Mouse (Mus musculus): ENCODE data around the gene Khsrp. TPM values are rescaled to one million over a fixed set of nuclear protein-coding genes. Genes with fewer than 3 reads are reported as not detected.
"Not testable (repeated sequence)": the region's sequence is repeated elsewhere in the genome, so short reads cannot be mapped to it uniquely, and the experiment has no call there.

Gene Khsrp
- 10 to 100 TPM; 45.9 to 47.7 TPM for total RNA-seq (2021)

DNA sequence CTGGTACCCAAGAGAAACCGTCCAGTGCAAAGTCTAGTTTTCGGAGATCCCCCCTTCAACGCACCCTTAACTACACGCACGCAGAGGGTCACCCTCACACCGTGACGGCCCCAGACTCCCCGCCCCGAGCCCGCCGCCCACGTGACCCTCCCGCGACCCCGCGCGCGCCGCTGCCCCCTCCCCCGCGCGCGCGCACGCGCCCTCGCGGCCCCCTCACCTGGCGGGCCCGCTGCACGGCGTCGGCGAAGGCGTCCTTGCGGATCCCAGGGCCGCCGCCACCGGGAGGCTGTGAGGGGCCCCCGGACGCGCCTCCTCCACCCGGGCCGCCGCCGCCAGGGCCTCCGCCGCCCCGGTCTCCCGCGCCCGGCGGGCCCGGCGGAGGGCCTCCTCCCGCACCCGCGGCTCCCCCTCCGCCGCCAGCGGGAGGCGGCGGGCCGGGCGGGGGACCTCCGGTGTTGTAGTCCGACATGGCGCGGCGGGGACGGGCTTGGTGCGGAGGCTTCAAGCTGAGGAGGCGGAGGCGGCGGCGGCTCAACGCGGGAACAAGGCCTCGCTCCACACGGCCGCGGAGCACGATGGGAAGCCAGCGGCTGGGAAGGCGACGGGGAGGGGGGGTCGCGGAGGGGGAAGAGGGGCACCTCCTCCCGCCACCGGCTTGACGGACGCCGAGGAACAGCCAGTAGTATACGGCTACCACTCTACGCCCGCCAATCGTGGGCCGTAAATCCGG, at the start of gene Khsrp:
Gene Khsrp, minus strand, starts transcription at position 592 of the 730 bp plus-strand sequence.
- DNase-seq, result peak in 1 of 2 experiments; percentile 16
- intact Hi-C loops (cut with DNase I), result loop anchor here (1.0 kb wide), 2 partner anchors 18 to 41 kb away; partner anchors contain the start of gene Clpp

DNA sequence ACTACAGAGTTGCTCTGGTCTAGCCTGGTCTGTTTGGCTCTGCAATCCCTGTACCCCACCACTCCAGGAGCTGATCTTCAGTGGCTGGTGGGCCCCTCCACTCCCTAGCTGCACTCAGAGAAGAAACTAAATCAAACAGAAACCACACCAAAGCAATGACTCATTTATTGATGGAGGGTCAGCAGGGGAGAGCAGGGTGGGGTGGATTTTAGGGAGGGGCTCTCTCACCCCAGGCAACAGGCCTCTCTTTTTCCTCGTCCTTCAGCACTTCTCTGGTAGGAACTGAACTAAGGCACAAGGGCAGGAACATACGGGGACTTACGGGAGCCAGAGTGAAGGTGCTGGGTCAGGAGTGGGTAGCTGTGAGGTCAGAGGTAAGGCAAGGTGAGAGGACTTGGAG, 48.6 kb upstream of the Khsrp start:
- no peak for DNase-seq
- intact Hi-C loops (cut with DNase I), result no loop called here

DNA sequence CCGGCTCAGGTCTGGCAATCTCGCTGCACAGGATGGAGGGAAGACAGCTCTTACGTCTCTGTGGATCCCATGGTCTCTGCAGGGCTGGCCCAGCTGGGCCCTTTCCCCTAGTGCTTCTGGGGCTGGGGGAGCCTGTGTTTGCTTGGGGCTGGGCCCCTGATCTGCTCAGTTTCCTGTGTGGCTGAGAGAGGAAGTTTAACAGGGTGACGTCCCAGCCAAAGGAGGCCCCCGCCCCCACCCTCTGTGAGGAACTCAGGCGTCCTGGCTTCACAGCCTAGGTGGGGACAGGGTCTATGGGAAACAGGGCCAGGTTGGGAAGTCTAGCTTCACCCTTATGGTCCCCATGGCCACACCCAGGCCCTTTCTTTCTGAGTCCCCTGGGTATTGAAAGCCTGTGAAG, 47.0 kb upstream of the Khsrp start, which contains the start of gene Dennd1c:
Gene Dennd1c, minus strand, starts transcription at position 179 of the 400 bp plus-strand sequence.
- intact Hi-C loops (cut with DNase I), result no loop called here
- DNase-seq, result peak in 1 of 2 experiments; percentile 30

DNA sequence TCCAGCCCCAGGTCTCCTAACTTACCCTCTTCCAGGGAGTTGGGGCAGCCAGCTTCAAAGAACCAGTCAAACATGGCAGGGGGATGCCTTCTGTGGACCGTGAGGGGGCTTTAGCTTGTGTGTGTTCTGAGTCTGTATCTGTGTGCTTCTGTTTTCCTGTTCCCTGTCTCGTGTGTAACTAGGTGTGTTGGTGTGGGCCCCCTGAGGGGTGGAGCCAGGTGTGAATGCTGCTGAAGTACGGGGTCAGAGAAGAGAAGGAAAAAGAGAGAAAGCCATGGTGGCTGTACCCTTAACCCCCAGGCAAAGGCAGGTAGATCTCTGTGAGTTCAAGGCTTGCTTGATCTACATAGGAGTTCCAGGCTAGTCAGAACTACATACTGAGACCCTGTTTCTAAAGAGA, 45.6 kb upstream of the Khsrp start:
- intact Hi-C loops (cut with DNase I), result no loop called here
- DNase-seq, result no peak

DNA sequence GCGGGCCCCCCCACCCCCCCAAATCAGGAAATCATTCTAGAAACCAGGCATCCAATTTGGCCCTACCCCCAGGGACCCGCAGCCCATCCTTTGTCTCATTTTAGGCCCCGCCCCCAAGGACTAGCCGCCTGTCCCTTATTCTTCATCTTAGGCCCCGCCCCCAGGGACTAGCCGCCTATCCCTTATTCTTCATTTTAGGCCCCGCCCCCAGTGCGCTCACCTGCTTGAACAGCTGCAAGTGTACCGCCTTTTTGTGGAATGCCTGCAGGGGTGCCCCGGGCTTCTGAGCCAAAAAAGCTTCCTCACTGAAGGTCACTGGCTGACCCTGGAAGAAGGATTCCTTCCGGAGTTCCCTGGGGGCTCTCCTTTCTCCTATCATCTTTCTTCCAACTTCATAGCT, 39.4 kb upstream of the Khsrp start:
- intact Hi-C loops (cut with DNase I), result no loop called here
- DNase-seq, result no peak

DNA sequence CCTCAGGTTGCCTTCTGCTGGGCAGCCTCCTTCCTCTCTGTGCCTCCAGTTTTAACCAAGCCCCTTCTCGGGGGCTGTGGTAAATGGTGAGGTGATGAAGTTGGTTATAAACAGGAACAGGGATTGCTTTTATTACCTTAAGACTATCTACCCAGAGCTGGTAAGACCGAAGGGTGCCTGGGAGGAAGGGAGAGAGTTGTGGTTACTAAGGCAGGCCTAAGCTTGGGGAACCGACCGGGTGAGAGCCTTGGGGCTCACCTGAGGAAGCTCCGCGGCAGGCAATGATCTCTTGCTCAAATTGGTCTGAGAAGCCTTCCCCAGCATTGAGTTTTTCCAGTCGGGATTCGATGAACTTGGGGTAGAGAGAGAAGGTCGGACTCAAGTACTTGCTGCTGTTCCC, 39.0 kb upstream of the Khsrp start:
- intact Hi-C loops (cut with DNase I), result no loop called here
- no peak for DNase-seq

DNA sequence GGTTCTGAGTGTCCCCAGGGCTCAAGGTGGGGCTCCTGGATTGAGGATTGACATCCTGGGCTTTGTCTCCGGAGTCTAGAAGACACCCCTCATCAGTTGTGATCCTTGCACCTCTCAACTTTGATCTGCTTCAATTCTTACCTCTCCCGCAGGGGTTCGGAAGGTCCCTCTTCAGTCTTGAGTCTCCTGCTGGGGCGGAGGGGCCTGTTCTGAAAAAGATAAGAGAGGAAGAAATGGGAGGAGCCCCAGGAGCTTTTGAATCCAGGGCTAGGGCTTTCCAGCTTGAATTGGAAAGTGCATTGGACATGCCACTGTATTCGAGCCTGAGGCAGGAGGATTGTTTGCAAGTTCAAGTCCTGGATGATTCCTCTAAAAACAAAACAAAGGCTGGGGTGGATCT, 35.6 kb upstream of the Khsrp start:
- intact Hi-C loops (cut with DNase I), result loop anchor here (10.0 kb wide), 1 partner anchor 268 kb away; no protein-coding TSS in a partner anchor
- DNase-seq, result no peak

DNA sequence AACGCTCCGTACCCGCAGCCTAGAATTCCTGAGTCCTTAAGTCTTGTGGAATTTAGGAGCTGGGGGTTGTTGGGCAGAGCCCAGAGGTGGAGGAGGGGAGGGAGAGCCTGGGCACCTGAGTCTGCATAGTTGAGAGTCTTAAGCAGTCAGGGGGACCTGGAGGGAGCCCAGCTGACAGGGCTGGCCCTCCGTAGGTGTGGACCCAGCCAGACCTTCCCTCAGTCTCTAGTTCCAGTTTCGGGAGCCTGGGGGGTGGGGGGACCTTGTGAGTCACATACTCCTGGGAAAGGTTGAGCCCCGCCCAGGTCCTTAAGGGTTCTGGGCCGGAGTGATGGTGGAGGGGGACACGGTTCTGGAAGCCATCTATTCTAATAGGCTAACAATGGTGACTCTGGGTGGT, 31.7 kb upstream of the Khsrp start:
- DNase-seq, result no peak
- intact Hi-C loops (cut with DNase I), result loop anchor here (10.0 kb wide), 1 partner anchor 272 kb away; no protein-coding TSS in a partner anchor

DNA sequence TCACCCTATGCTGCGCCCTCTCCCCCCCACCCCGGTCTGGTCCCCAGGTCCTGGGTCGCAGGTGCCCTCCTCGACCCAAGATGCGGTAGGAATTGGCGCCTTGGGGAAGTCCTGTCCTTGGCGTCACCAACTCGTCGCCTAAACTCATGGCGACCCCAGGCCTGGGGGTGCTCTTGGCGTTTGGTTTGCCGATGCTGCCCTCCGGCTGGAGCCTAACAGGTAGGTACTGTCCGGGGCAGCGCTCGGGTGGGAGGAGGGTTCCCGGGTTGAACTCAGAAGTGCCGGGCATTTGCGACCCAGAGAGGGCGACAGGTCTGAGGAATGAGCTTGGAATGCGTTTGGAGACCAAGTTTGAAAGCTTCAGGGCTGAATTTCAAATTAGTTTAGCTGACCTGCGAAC, 31.2 kb upstream of the Khsrp start:
- intact Hi-C loops (cut with DNase I), result loop anchor here (10.0 kb wide), 1 partner anchor 272 kb away; no protein-coding TSS in a partner anchor
- no peak for DNase-seq

DNA sequence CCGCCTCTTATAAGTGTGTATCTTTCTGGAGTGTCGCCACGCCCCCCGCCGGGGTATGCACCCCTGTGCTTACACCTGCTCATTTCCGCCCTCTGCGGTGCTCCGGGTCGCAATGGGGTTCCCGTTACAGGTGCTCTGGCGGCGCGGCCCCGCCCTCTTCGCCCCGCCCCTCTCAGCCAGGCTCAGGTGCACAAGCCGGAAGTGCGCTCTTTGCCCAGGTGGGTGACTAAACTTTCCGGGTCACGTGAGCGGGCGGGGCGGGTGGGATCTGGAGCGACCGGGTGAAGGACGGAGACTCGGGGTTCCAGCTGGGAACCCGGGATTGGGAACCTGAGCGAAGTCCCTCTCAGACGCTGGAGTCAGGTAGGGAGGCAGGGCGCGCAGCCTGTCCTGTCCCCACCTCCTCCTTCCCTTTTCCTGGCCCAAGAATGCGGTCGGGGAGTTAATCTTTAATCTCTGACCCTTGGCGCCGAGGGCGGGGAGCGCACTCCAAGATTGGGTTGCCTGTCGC, 30.7 kb upstream of the Khsrp start:
- intact Hi-C loops (cut with DNase I), result loop anchor here (10.0 kb wide), 1 partner anchor 273 kb away; no protein-coding TSS in a partner anchor

DNA sequence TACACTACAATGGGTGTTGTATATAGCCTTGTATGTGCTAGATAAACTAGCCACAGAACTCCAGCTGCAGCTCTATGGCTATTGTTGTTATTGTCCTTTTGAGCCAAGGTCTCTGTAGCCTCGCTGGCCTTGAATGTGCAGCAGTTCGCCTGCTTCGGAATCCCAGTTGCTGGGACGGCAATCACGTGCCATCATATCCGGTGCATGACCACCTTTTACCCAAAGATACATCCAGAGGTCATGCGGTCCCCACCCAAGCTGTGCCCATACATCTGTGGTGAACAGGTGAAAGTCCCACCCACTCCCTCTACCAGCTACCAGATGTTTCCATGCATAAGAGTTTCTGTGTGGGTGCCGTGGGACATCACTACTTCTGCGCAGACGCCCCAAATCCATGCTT, 29.7 kb upstream of the Khsrp start:
- DNase-seq, result no peak
- intact Hi-C loops (cut with DNase I), result loop anchor here (2.0 to 10.0 kb wide), 2 partner anchors 106 to 274 kb away; no protein-coding TSS in a partner anchor

More for the DNA sequence above, 30.7 kb upstream of the Khsrp start:
- DNase-seq, result no peak

DNA sequence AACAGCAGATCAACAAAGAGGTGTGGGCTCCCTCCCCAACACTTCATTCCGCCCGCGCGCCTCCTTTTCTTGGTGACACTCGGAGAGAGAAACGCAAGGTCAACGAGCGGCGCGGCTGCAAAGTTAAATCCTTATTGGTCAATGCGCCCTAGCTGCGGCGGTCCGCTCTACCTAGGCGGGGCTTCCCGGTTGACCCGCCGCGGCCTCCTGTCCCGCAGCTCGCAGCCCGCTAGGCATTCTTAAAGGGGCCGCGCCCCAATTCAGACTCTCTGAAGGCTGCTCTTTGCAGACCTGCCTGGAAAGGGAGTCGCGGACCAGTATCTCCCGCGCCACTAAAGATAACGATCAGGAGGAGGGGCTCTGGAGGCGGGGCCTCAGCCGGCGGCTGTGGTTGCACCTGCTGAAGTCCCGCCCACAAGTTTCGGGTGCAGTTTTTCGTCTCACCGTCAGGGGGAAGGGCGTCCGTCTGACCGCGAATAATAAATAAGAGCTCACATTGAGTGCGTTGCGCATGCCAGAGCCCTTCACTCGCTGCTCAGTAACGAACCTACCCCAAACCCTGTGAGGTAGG, 29.0 kb upstream of the Khsrp start:
- intact Hi-C loops (cut with DNase I), result loop anchor here (1.0 to 10.0 kb wide), 3 partner anchors 36 to 274 kb away; no protein-coding TSS in a partner anchor
- peak; percentile 95 to 97 for DNase-seq

DNA sequence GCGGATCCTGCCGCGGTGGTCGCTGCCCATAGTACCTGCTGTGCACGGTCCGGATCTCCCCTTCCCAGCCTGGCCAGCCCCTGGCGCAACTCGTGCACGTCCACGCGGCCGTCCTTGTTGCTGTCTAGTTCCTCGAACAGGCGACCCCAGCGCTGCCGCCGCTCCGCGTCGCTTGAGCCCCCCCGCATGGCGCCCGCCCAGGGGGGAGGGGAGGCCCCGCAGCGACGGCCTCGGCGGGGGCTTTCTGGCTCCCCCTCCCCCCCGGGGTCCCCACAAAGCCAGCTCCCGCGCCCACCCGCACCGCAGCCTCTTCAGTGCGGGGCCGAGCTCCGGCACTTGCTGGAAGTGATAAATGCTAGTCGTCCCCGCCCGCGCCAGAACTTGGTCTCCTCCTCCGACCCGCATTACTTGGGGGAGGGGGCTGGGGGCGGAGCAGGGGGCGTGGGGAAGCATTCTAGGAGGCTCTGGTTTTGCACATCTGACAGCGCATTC, 28.2 kb upstream of the Khsrp start, which contains the start of gene Slc25a23:
Gene Slc25a23, minus strand, starts transcription at position 378 of the 492 bp plus-strand sequence.
- intact Hi-C loops (cut with DNase I), result loop anchor here (1.0 kb wide), 1 partner anchor 26 kb away; no protein-coding TSS in a partner anchor

DNA sequence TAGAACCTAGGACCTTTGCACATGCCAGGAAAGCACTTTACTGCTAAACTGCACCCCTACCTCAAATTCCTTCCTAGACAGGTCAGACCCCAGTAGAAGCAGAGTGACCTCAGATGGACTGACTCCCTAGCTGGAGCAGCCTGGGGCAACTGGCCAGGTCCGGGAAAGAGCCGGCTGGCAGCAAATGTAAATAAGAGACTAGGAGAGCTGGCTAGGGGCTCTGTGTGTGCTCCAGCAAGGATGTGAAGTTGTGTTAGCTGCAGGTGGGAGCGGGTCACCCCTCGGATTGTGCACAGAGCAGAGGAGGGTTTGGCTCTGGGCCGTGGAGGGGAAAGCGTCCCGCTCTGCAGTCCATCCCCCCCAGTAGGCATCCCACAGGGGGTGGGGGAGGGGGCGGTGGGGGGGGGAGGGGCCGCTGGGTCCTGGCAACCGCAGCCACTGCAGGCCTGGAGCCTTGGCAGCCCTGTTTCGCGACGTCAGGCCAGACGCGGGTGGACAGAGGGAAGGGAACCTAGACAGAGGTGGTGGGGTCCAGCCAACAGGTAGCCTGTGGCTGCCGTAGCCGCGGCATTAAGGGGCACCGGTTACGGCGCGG, 27.7 kb upstream of the Khsrp start, which contains the start of gene Crb3:
Gene Crb3, plus strand, starts transcription at position 215 of the 595 bp plus-strand sequence.
- intact Hi-C loops (cut with DNase I), result loop anchor here (1.0 kb wide), 1 partner anchor 26 kb away; no protein-coding TSS in a partner anchor
- DNase-seq, result peak; percentile 49 to 60

More for the DNA sequence above, 28.2 kb upstream of the Khsrp start, which contains the start of gene Slc25a23:
- DNase-seq, result peak; percentile 63 to 70

DNA sequence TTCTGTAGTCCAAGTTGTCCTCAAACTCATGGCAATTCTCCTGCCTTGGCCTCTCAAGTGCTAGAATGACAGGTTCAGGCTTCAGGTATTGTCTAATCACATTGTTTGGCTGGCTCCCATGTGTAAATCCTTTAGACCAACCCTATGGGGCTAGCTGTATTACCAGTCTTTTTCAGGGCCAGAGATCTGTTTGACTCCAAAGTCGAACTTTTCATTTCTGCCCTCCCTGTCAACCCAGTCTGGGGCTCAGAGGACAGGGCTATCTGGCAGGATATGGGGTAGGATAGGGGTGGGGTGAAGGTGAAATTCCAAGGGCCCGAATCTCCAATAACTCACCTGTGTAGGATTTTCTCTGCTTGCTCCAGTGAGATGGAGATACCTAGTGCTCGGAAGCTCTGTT, 24.9 kb upstream of the Khsrp start:
- intact Hi-C loops (cut with DNase I), result no loop called here
- DNase-seq, result no peak

DNA sequence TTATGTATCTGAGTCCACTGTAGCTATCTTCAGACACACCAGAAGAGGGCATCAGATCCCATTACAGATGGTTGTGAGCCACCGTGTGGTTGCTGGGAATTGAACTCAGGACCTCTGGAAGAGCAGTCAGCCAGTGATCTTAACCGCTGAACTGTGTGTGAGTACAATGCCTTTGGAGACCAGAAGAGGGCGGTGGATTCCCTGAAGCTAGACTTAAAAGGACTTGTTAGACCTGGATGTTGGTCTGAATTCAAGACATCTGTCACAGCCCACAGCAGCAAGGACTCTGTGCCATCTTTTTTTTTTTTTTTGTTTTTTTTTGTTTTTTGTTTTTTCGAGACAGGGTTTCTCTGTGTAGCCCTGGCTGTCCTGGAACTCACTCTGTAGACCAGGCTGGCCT, 20.4 kb upstream of the Khsrp start:
- DNase-seq; intact Hi-C loops (cut with DNase I): not testable (repeated sequence)

DNA sequence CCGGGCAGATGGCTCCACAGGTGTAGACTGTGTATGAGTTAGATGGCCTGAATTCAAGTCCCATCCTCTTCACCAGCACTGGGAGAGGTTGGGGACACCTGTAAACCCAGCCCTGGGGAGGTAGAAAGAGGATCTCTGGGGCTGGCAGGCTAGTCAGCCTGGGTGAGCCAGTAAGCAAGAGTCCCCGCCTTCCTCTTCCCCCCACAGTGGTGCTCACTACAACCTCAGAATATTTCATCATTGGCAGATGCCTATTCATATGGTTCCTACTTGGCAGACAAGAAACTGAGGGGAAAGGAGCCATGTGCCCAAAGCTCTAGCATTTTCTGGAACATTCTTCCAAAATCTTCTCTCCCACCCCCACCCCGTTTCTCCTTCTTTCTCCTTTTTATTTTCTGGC, 17.5 kb upstream of the Khsrp start:
- DNase-seq, result no peak
- intact Hi-C loops (cut with DNase I), result no loop called here

DNA sequence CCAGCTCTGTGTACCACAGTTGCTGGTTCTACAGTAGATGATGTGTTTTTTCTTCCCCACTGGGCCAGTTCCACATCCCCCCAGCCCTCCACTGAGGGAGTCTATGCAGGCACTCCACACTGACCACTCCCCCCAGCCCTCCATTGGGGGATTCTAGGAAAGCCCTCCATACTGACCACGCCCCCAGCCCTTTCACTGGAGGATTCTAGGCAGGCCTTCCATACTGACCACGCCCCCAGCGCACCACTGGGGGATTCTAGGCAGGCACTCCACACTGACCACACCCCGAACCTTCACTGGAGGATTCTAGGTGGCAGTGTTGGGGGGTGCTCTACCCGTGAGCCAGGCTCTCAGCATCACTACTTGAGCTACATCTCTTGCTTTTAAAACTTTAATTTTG, 16.1 kb upstream of the Khsrp start:
- intact Hi-C loops (cut with DNase I), result no loop called here
- no peak for DNase-seq

DNA sequence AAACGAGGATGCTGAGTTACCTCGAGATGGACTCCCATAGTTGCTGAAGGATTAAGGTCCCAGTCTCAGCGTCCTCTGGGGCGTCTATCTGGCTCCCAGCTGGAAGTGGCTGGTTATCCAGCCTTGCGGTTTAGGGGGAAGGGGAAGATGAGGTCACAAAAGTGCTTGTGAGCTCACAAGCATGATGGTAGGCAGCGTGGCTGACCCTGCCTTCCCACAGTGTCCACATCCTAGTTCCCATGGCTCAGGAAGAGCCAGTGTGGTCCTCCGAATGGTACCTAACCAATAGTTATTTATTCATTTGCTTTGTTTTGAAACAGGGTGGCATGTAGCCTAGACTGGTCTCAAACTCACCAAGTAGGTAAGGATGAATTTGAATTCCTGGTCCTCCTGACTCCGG, 10.2 kb upstream of the Khsrp start, which contains the start of gene Slc25a41:
Gene Slc25a41, minus strand, starts transcription at position 101 of the 400 bp plus-strand sequence.
- no peak for DNase-seq
- intact Hi-C loops (cut with DNase I), result no loop called here

DNA sequence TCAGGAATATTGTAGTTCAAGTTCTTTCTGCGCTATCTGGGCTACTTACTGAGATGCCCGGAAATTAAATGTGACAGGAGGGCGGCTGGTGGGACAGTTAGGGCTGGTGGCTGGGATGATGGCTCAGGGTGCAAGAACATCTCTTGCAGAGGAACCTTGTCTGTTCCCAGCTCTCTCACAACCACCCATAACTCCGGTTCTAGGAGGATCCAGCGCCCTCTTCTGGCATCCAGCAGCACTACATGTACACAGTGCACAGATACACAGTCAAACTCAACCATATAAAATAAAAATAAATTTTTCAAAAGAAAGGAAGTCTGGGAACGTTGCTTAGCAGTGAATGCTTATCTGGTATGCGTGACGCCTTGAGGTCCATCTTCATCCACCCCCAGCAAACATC, 7.7 kb upstream of the Khsrp start:
- intact Hi-C loops (cut with DNase I), result no loop called here
- DNase-seq, result no peak

All from heart, postnatal 36 days (tissue).